Mouse (Mus musculus) heart, postnatal 14 days (tissue): Measurements from ENCODE around the gene Gm17581. TPM values are rescaled to one million over a fixed set of nuclear protein-coding genes. Genes with fewer than 3 reads are reported as not detected.
A peak's percentile ranks its signal among the peaks of the same experiment; 100 is the strongest.

Source experiments
- DNase-seq, 2 experiments: peaks; one replicate each; pipeline ENCODE4 v3.0.0; 2021 to 2022
- intact Hi-C: fragments of 180-260 bp; cut with DNase I; formaldehyde crosslinking; loops from one replicate; pipeline ENCODE4 v1.15.1; 2025
- total RNA-seq, 2 experiments: library from RNA; stranded (reverse); gene quantifications; 2 replicates each; pipeline ENCODE4 v1.2.3; 2021

Gm17581 gene
- total RNA-seq, 2 experiments from 2014 or later, result not detected

- no peak for DNase-seq
- intact Hi-C loops, result loop anchor here (5.0 to 10.0 kb wide), 2 partner anchors 117 to 249 kb away; partner anchors contain the start of genes Gdf5 and Gm15557
These were observed 40.4 kb downstream of the Gm17581 start for GRCm38 (mm10) chr2:155695316-155695715.

DNA sequence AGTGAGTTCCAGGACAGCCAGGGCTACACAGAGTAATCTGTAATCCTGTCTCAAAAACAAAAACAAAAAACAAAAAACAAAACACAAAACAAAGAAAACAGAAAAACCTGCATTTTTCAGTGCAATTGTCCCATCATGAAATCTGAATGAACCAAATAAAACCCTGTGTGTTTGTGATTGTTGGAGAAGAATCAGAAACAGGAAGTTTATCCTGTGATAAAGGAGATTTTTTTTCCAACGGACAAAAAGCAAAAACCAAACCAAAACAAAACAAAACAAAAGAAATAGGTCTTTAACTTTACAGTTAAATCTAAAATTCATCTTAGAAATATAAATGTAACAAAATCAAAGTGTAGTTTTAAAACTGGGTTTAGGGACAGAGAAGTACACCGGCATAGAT lies 41.1 kb downstream of the Gm17581 start:
- intact Hi-C loops, result loop anchor here (10.0 kb wide), 1 partner anchor 250 kb away; the partner anchor contains the start of genes Gdf5 and Gm15557
- no peak for DNase-seq

- no peak for DNase-seq
- intact Hi-C loops, result loop anchor here (10.0 kb wide), 1 partner anchor 252 kb away; the partner anchor contains the start of genes Gdf5 and Gm15557
These were observed 42.5 kb downstream of the Gm17581 start for GRCm38 (mm10) chr2:155693136-155693535.

GRCm38 (mm10) chr2:155691723-155692493 lies 43.8 kb downstream of the Gm17581 start, which contains the start of gene Trpc4ap:
TSS of gene Trpc4ap (minus strand) at chr2:155692384.
- intact Hi-C loops, result loop anchor here (10.0 kb wide), 1 partner anchor 253 kb away; the partner anchor contains the start of genes Gdf5 and Gm15557
- peak; percentile 97 to 99 for DNase-seq

GRCm38 (mm10) chr2:155691336-155691722 lies 44.3 kb downstream of the Gm17581 start:
- intact Hi-C loops, result loop anchor here (10.0 kb wide), 1 partner anchor 253 kb away; the partner anchor contains the start of genes Gdf5 and Gm15557
- DNase-seq, result no peak

DNA sequence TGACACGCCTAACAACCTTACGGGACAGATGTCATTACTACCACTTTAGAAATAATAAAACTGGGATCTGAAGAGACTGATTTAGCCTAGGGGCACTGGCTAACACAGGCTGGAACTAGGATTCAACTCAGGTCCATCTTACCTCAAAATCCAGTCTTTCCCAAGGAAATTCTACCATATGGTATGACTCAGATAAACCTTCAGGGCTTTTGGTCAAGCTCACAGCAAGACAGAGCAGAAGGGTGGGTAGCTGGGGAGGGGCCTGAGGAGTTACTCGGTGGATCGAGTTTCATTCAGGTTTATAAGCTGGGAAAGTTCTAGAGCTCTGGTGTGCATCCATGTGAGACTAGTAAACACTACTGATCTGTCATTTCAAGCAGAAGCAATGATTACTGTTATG lies 46.5 kb downstream of the Gm17581 start:
- DNase-seq, result no peak
- intact Hi-C loops, result no loop called here

GRCm38 (mm10) chr2:155687746-155688145 lies 47.9 kb downstream of the Gm17581 start:
- intact Hi-C loops, result no loop called here
- DNase-seq, result no peak

DNA sequence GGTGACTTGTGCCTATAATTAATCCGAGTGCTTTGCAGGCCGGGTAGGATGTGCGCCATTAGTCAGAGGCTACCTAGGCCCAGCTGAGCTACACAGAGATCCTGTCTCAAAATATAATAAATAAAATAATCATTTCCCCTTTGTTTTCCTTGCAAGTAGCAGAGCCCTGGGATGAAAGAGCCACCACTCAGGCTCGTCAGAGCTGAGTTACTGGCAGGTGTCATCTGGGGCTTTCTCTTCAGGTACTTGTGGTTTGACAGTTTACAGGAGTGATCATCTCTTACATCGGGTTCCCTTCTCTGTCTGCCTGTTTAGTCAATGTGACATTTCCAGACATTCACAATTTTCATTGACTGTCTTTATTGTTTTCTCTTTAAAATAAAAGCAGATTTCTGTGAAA lies 49.1 kb downstream of the Gm17581 start:
- no peak for DNase-seq
- intact Hi-C loops, result no loop called here

Other genes with a start within 250 kb of the Gm17581 start
- 10 to 100 TPM; 34.1 to 34.2 TPM for gene Acss2, start 217.9 kb downstream of the Gm17581 start, total RNA-seq
- gene Ggt7, start 217.6 kb downstream of the Gm17581 start, total RNA-seq, result under 1 TPM; 0.74 to 0.78 TPM
- 10 to 100 TPM; 14.5 to 15.9 TPM for gene Gss, start 143.1 kb downstream of the Gm17581 start, total RNA-seq
- 10 to 100 TPM; 31.7 to 37.8 TPM for gene Myh7b, start 124.7 kb downstream of the Gm17581 start, total RNA-seq
- gene Trpc4ap, start 43.5 kb downstream of the Gm17581 start, total RNA-seq, result 10 to 100 TPM; 81.3 to 82.5 TPM
- 1 to 10 TPM; 7.8 to 9.5 TPM for gene Edem2, start 6.4 kb downstream of the Gm17581 start, total RNA-seq
- 1 to 10 TPM; 4.8 to 6.1 TPM for gene Procr, start 15.3 kb upstream of the Gm17581 start, total RNA-seq
- under 1 TPM in 1 of 2 experiments, not detected in 1; 0.07 TPM for gene Mmp24, start 39.5 kb upstream of the Gm17581 start, total RNA-seq
- gene BC029722, start 83.6 kb upstream of the Gm17581 start, total RNA-seq, result 10 to 100 TPM; 19.1 to 19.3 TPM
- gene Eif6, start 91.1 kb upstream of the Gm17581 start, total RNA-seq, result 10 to 100 TPM; 54.3 to 69.8 TPM
- not detected for gene Fam83c, start 99.0 kb upstream of the Gm17581 start, total RNA-seq
- gene Uqcc1, start 194.4 kb upstream of the Gm17581 start, total RNA-seq, result 100 to 1,000 TPM; 186 to 221 TPM
- not detected for gene Gm15557, start 204.9 kb upstream of the Gm17581 start, total RNA-seq
- gene Gdf5, start 209.5 kb upstream of the Gm17581 start, total RNA-seq, result not detected
- gene Cep250, start 220.6 kb upstream of the Gm17581 start, total RNA-seq, result 1 to 10 TPM; 6.7 to 9.1 TPM